Mouse (Mus musculus): ENCODE measurements around the gene Hjurp.

GRCm38 (mm10) chr1:88248658-88249057, 28.8 kb downstream of the Hjurp start:
- TF ChIP-seq CTCF (IDR thresholded peaks at IDR 0.05; ENCODE audit: low read depth) (no peak), EP300 (IDR thresholded peaks at IDR 0.05; ENCODE audit: low read depth) (no peak)
